Mouse (Mus musculus) forebrain, embryonic 10.5 days (tissue): Measurements from ENCODE around the gene Tecr. TPM values are rescaled to one million over a fixed set of nuclear protein-coding genes. Genes with fewer than 3 reads are reported as not detected.
"Not testable (repeated sequence)": the region's sequence is repeated elsewhere in the genome, so short reads cannot be mapped to it uniquely, and the experiment has no call there.

ENCODE experiments used
- DNase-seq: peaks from one replicate; pipeline ENCODE4 v3.0.0-alpha.2; 2017; ENCODE audit warnings: low spot score; ENCODE audit errors: extremely low spot score
- H3K27ac ChIP-seq: fragments of 300-500 bp; sonication (generic); 2 replicates; pipeline ENCODE4 v1.5.1; 2016; ENCODE audit warnings: mild to moderate bottlenecking
- H3K27me3 ChIP-seq: fragments of 300-500 bp; sonication (generic); 2 replicates; pipeline ENCODE4 v1.6.1; 2016; ENCODE audit warnings: mild to moderate bottlenecking; ENCODE audit not compliant: poor library complexity, severe bottlenecking
- H3K36me3 ChIP-seq: fragments of 300-500 bp; sonication (generic); replicated peaks from 2 replicates; pipeline ENCODE4 v1.6.1; 2016; ENCODE audit warnings: mild to moderate bottlenecking, moderate library complexity
- H3K4me1 ChIP-seq: fragments of 300-500 bp; sonication (generic); 2 replicates; pipeline ENCODE4 v1.6.1; 2016
- H3K4me3 ChIP-seq: fragments of 300-500 bp; sonication (generic); 2 replicates; pipeline ENCODE4 v1.5.1; 2016; ENCODE audit warnings: mild to moderate bottlenecking, moderate library complexity
- H3K9me3 ChIP-seq: fragments of 300-500 bp; sonication (generic); 2 replicates; pipeline ENCODE4 v1.6.1; 2016; ENCODE audit warnings: mild to moderate bottlenecking, moderate library complexity
- whole genome bisulfite sequencing: fragments of 180-500 bp; shearing (Covaris S2); methylation state at CpG from one replicate; pipeline ENCODE4 v1.1.7; 2016; 5-methylcytosine and 5-hydroxymethylcytosine counted together
- polyA plus RNA-seq: library from polyadenylated mRNA; unstranded; fragments of >200 nt; fragmentation: Nextera tagmentation; extraction: Ambion mirVana; gene quantifications from 2 replicates; pipeline ENCODE4 v1.2.1, GENCODE M21; 2016

Gene Tecr
- polyA plus RNA-seq, 1 experiment from 2014 or later, result 637 TPM

GRCm38 (mm10) chr8:83611921-83612320 is 4.2 kb upstream of the Tecr start:
- no peak for DNase-seq
- 95% methylated on average over 4 of the region's 4 CpGs for WGBS
- Histone ChIP-seq H3K4me1 (peaks cover 24% of the 10 kb centered on the region), H3K27me3 (no peaks in the 10 kb centered on the region), H3K4me3 (no peak overlapping the region), H3K27ac (no peak overlapping the region), H3K36me3 (peaks cover 50% of the 10 kb centered on the region), H3K9me3 (no peaks in the 10 kb centered on the region)

- Histone ChIP-seq H3K4me1 (peaks cover 26% of the 10 kb centered on the region), H3K4me3 (peak overlapping the region; percentile 85), H3K36me3 (peaks cover 50% of the 10 kb centered on the region), H3K27me3 (no peaks in the 10 kb centered on the region), H3K27ac (0 out of 2 replicates have a peak overlapping the region, but pooled peaks have one; percentile 97), H3K9me3 (no peaks in the 10 kb centered on the region)
- 94% methylated on average over 10 of the region's 10 CpGs for WGBS
- DNase-seq, result no peak
These were observed 1.9 kb upstream of the Tecr start for GRCm38 (mm10) chr8:83609547-83610180.

- Histone ChIP-seq H3K27ac (peak overlapping the region; percentile 97), H3K4me1 (peaks cover 26% of the 10 kb centered on the region), H3K9me3 (no peaks in the 10 kb centered on the region), H3K4me3 (peak overlapping the region; percentile 85), H3K27me3 (no peaks in the 10 kb centered on the region), H3K36me3 (peaks cover 46% of the 10 kb centered on the region)
- 42% methylated on average over 9 of the region's 9 CpGs for WGBS
- DNase-seq, result no peak
These were observed 1.3 kb upstream of the Tecr start for GRCm38 (mm10) chr8:83609086-83609485.

GRCm38 (mm10) chr8:83608398-83608829 is 643 bp upstream of the Tecr start:
- peaks cover 40% of the 10 kb centered on the region for H3K36me3 ChIP-seq
- peaks cover 26% of the 10 kb centered on the region for H3K4me1 ChIP-seq
- H3K27me3 ChIP-seq, result no peaks in the 10 kb centered on the region
- H3K27ac ChIP-seq, result peak overlapping the region; percentile 97
- H3K4me3 ChIP-seq, result peak overlapping the region; percentile 85
- no peaks in the 10 kb centered on the region for H3K9me3 ChIP-seq
- WGBS, result under 1% methylated on average over 51 of the region's 51 CpGs
- peak; percentile 81 for DNase-seq

- no peak for DNase-seq
- Histone ChIP-seq H3K4me3 (no peak overlapping the region), H3K9me3 (no peaks in the 10 kb centered on the region), H3K36me3 (no peaks in the 10 kb centered on the region), H3K27ac (no peak overlapping the region), H3K4me1 (peaks cover 18% of the 10 kb centered on the region), H3K27me3 (no peaks in the 10 kb centered on the region)
- 85% methylated on average over 2 of the region's 2 CpGs for WGBS
These were observed 5.1 kb downstream of the Tecr start for GRCm38 (mm10) chr8:83602650-83603029.

- H3K9me3 ChIP-seq, result no peaks in the 10 kb centered on the region
- H3K4me3 ChIP-seq, result no peak overlapping the region
- DNase-seq, result no peak
- no peak overlapping the region for H3K27ac ChIP-seq
- peaks cover 13% of the 10 kb centered on the region for H3K4me1 ChIP-seq
- H3K27me3 ChIP-seq, result no peaks in the 10 kb centered on the region
- no peaks in the 10 kb centered on the region for H3K36me3 ChIP-seq
These were observed 8.0 kb downstream of the Tecr start for GRCm38 (mm10) chr8:83599814-83600213.

GRCm38 (mm10) chr8:83598146-83598545 is 9.6 kb downstream of the Tecr start:
- no peak overlapping the region for H3K4me3 ChIP-seq
- DNase-seq, result no peak
- no peaks in the 10 kb centered on the region for H3K36me3 ChIP-seq
- WGBS, result 21% methylated on average over 1 of the region's 1 CpGs
- H3K27me3 ChIP-seq, result no peaks in the 10 kb centered on the region
- peaks cover 18% of the 10 kb centered on the region for H3K4me1 ChIP-seq
- H3K9me3 ChIP-seq, result no peaks in the 10 kb centered on the region
- no peak overlapping the region for H3K27ac ChIP-seq

GRCm38 (mm10) chr8:83596369-83596768 is 11.4 kb downstream of the Tecr start:
- Histone ChIP-seq H3K9me3 (no peaks in the 10 kb centered on the region), H3K4me1 (peaks cover 34% of the 10 kb centered on the region), H3K4me3 (no peak overlapping the region), H3K36me3 (peaks cover 11% of the 10 kb centered on the region), H3K27me3 (no peaks in the 10 kb centered on the region), H3K27ac (no peak overlapping the region)
- WGBS, result 31% methylated on average over 3 of the region's 3 CpGs
- DNase-seq, result no peak

- peak overlapping the region; percentile 88 for H3K4me3 ChIP-seq
- not testable (repeated sequence) for H3K9me3 ChIP-seq, H3K27me3 ChIP-seq, DNase-seq
- peak overlapping the region; percentile 96 for H3K27ac ChIP-seq
- 62% methylated on average over 3 of the region's 3 CpGs for WGBS
- H3K36me3 ChIP-seq, result peaks cover 22% of the 10 kb centered on the region
- peaks cover 43% of the 10 kb centered on the region for H3K4me1 ChIP-seq
These were observed 12.8 kb downstream of the Tecr start for GRCm38 (mm10) chr8:83595050-83595345.

GRCm38 (mm10) chr8:83594167-83595049 is 13.4 kb downstream of the Tecr start:
- Histone ChIP-seq H3K27ac (peak overlapping the region; percentile 96), H3K9me3 (no peaks in the 10 kb centered on the region), H3K4me1 (peaks cover 43% of the 10 kb centered on the region), H3K4me3 (peak overlapping the region; percentile 88), H3K36me3 (peaks cover 28% of the 10 kb centered on the region), H3K27me3 (no peaks in the 10 kb centered on the region)
- WGBS, result under 1% methylated on average over 43 of the region's 43 CpGs
- peak; percentile 99 for DNase-seq

GRCm38 (mm10) chr8:83593325-83594166 is 14.2 kb downstream of the Tecr start:
- Histone ChIP-seq H3K9me3 (no peaks in the 10 kb centered on the region), H3K4me1 (peaks cover 42% of the 10 kb centered on the region), H3K36me3 (peaks cover 36% of the 10 kb centered on the region), H3K27me3 (no peaks in the 10 kb centered on the region), H3K27ac (peak overlapping the region; percentile 96), H3K4me3 (peak overlapping the region; percentile 88)
- DNase-seq, result no peak
- 8% methylated on average over 22 of the region's 22 CpGs for WGBS

GRCm38 (mm10) chr8:83592682-83593081 is 15.1 kb downstream of the Tecr start:
- H3K4me3 ChIP-seq, result peak overlapping the region; percentile 88
- DNase-seq, result no peak
- H3K27ac ChIP-seq, result peak overlapping the region; percentile 66; the same call in 1 of the 2 replicates
- no peaks in the 10 kb centered on the region for H3K9me3 ChIP-seq
- WGBS, result 74% methylated on average over 3 of the region's 3 CpGs
- H3K4me1 ChIP-seq, result peaks cover 40% of the 10 kb centered on the region
- H3K27me3 ChIP-seq, result no peaks in the 10 kb centered on the region
- H3K36me3 ChIP-seq, result peaks cover 45% of the 10 kb centered on the region
